Mouse (Mus musculus) hindbrain, embryonic 11.5 days (tissue): ENCODE data around the gene Dph5. TPM values are rescaled to one million over a fixed set of nuclear protein-coding genes. Genes with fewer than 3 reads are reported as not detected.

ENCODE experiments used
- ATAC-seq: fragments of 200-750 bp; cut with Nextera tagmentation; 2 replicates; pipeline ENCODE4 v1.8.0; 2017; ENCODE audit warnings: mild to moderate bottlenecking, moderate TSS enrichment, moderate library complexity; ENCODE audit not compliant: low FRiP score
- DNase-seq: peaks from one replicate; pipeline ENCODE4 v3.0.0-alpha.2; 2015; ENCODE audit warnings: low spot score
- H3K27ac ChIP-seq: fragments of 300-500 bp; sonication (generic); 2 replicates; pipeline ENCODE4 v1.5.1; 2014; ENCODE audit warnings: mild to moderate bottlenecking, low read depth, low read length
- H3K27me3 ChIP-seq: fragments of 300-500 bp; sonication (generic); 2 replicates; pipeline ENCODE4 v1.6.1; 2014; ENCODE audit warnings: mild to moderate bottlenecking, low read length, moderate library complexity, mixed read lengths; ENCODE audit not compliant: control insufficient read depth, insufficient read depth
- H3K36me3 ChIP-seq: fragments of 300-500 bp; sonication (generic); 2 replicates; pipeline ENCODE4 v1.6.1; 2014; ENCODE audit warnings: mild to moderate bottlenecking, low read length, moderate library complexity, mixed read lengths; ENCODE audit not compliant: control insufficient read depth, insufficient read depth
- H3K4me1 ChIP-seq: fragments of 300-500 bp; sonication (generic); replicated peaks from 2 replicates; pipeline ENCODE4 v1.6.1; 2014; ENCODE audit warnings: low read length, mixed read lengths; ENCODE audit not compliant: control insufficient read depth, insufficient read depth
- H3K4me2 ChIP-seq: fragments of 300-500 bp; sonication (generic); replicated peaks from 2 replicates; pipeline ENCODE4 v1.6.1; 2014; ENCODE audit warnings: mild to moderate bottlenecking, low read depth, low read length
- H3K4me3 ChIP-seq: fragments of 300-500 bp; sonication (generic); 2 replicates; pipeline ENCODE4 v1.5.1; 2014; ENCODE audit warnings: low read depth, low read length
- H3K9ac ChIP-seq: fragments of 300-500 bp; sonication (generic); 2 replicates; pipeline ENCODE4 v1.6.1; 2014; ENCODE audit warnings: low read depth, low read length
- H3K9me3 ChIP-seq: fragments of 300-500 bp; sonication (generic); 2 replicates; pipeline ENCODE4 v1.6.1; 2016; ENCODE audit warnings: low read length; ENCODE audit not compliant: control insufficient read depth
- WGBS: fragments of 180-500 bp; shearing (Covaris S2); extraction: QIAGEN DNeasy Blood & Tissue Kit; methylation state at CpG from one replicate; pipeline ENCODE4 v1.1.7; 2014; 5-methylcytosine and 5-hydroxymethylcytosine counted together
- polyA plus RNA-seq: library from polyadenylated mRNA; unstranded; fragments of >200 nt; fragmentation: Nextera tagmentation; extraction: Ambion mirVana; gene quantifications from 2 replicates; pipeline ENCODE4 v1.2.1, GENCODE M21; 2014

Dph5 gene
- polyA plus RNA-seq, 1 experiment from 2014 or later = 28.3 TPM

- H3K9ac ChIP-seq = no peak overlapping the region
- no peak for DNase-seq
- WGBS = 95% methylated on average over 20 of the region's 20 CpGs
These were observed 83.6 kb downstream of the Dph5 start for GRCm38 (mm10) chr3:115971045-115971785.

GRCm38 (mm10) chr3:115971891-115972646 is 84.4 kb downstream of the Dph5 start:
- no peak for ATAC-seq

More at GRCm38 (mm10) chr3:115971045-115971785, 83.6 kb downstream of the Dph5 start:
- no peak overlapping the region for H3K4me2 ChIP-seq
- H3K4me3 ChIP-seq = no peak overlapping the region
- no peaks in the 10 kb centered on the region for H3K9me3 ChIP-seq
- no peaks in the 10 kb centered on the region; the same call in 1 of the 2 replicates for H3K36me3 ChIP-seq
- no peaks in the 10 kb centered on the region for H3K27me3 ChIP-seq
- no peak overlapping the region for H3K27ac ChIP-seq
- no peaks in the 10 kb centered on the region for H3K4me1 ChIP-seq
- no peak for ATAC-seq

GRCm38 (mm10) chr3:115974228-115974627 is 86.6 kb downstream of the Dph5 start:
- no peaks in the 10 kb centered on the region for H3K27me3 ChIP-seq
- H3K4me2 ChIP-seq = no peak overlapping the region
- 88% methylated on average over 6 of the region's 6 CpGs for WGBS
- no peak for ATAC-seq
- no peaks in the 10 kb centered on the region for H3K4me1 ChIP-seq
- no peak overlapping the region for H3K9ac ChIP-seq
- H3K4me3 ChIP-seq = no peak overlapping the region
- no peaks in the 10 kb centered on the region for H3K9me3 ChIP-seq
- no peak overlapping the region for H3K27ac ChIP-seq
- no peak for DNase-seq
- H3K36me3 ChIP-seq = no peaks in the 10 kb centered on the region; the same call in 1 of the 2 replicates

More at GRCm38 (mm10) chr3:115971891-115972646, 84.4 kb downstream of the Dph5 start:
- Histone ChIP-seq H3K36me3 (no peaks in the 10 kb centered on the region; the same call in 1 of the 2 replicates), H3K27me3 (no peaks in the 10 kb centered on the region), H3K4me3 (no peak overlapping the region), H3K27ac (no peak overlapping the region), H3K9ac (no peak overlapping the region), H3K4me1 (no peaks in the 10 kb centered on the region), H3K9me3 (no peaks in the 10 kb centered on the region), H3K4me2 (no peak overlapping the region)
- no peak for DNase-seq
- 93% methylated on average over 14 of the region's 14 CpGs for WGBS

GRCm38 (mm10) chr3:115974995-115975394 is 87.4 kb downstream of the Dph5 start:
- Histone ChIP-seq H3K27ac (no peak overlapping the region), H3K36me3 (no peaks in the 10 kb centered on the region; the same call in 1 of the 2 replicates), H3K9me3 (no peaks in the 10 kb centered on the region), H3K4me1 (no peaks in the 10 kb centered on the region), H3K27me3 (no peaks in the 10 kb centered on the region), H3K4me3 (no peak overlapping the region), H3K4me2 (no peak overlapping the region), H3K9ac (no peak overlapping the region)
- ATAC-seq (no peak), DNase-seq (no peak)
- 94% methylated on average over 10 of the region's 10 CpGs for WGBS

GRCm38 (mm10) chr3:115979000-115979399 is 91.4 kb downstream of the Dph5 start:
- Histone ChIP-seq H3K9ac (no peak overlapping the region), H3K36me3 (no peaks in the 10 kb centered on the region; the same call in 1 of the 2 replicates), H3K27ac (no peak overlapping the region), H3K27me3 (no peaks in the 10 kb centered on the region), H3K4me1 (no peaks in the 10 kb centered on the region), H3K4me3 (no peak overlapping the region), H3K4me2 (no peak overlapping the region), H3K9me3 (no peaks in the 10 kb centered on the region)
- peak; percentile 39 for DNase-seq
- ATAC-seq = no peak
- WGBS = 30% methylated on average over 1 of the region's 1 CpGs

GRCm38 (mm10) chr3:115983217-115983616 is 95.6 kb downstream of the Dph5 start:
- Histone ChIP-seq H3K36me3 (0 out of 2 replicates have a peak, but pooled peaks cover 3% of the 10 kb centered on the region), H3K4me3 (no peak overlapping the region), H3K27ac (no peak overlapping the region), H3K9me3 (no peaks in the 10 kb centered on the region), H3K4me1 (no peaks in the 10 kb centered on the region), H3K27me3 (no peaks in the 10 kb centered on the region), H3K9ac (no peak overlapping the region), H3K4me2 (no peak overlapping the region)
- 94% methylated on average over 8 of the region's 8 CpGs for WGBS
- no peak for ATAC-seq
- no peak for DNase-seq

Other genes starting within 250 kb of the Dph5 start
- 13.8 and 14.1 TPM in 2 replicates for gene S1pr1, start 172.8 kb upstream of the Dph5 start, polyA plus RNA-seq
- 29.3 and 31.2 TPM in 2 replicates for gene Slc30a7, start 119.6 kb downstream of the Dph5 start, polyA plus RNA-seq
- gene Extl2, start 119.6 kb downstream of the Dph5 start, polyA plus RNA-seq = 28.7 and 31.0 TPM in 2 replicates
- 76.3 and 86.3 TPM in 2 replicates for gene Vcam1, start 241.9 kb downstream of the Dph5 start, polyA plus RNA-seq